Mouse (Mus musculus) forebrain, postnatal 0 days (tissue): ENCODE measurements around the gene Slc26a3. TPM values are rescaled to one million over a fixed set of nuclear protein-coding genes. Genes with fewer than 3 reads are reported as not detected.
A peak's percentile ranks its signal among the peaks of the same experiment; 100 is the strongest.

Experiments used
- ATAC-seq: fragments of 200-750 bp; cut with Nextera tagmentation; 2 replicates; pipeline ENCODE4 v1.8.0; 2017; ENCODE audit warnings: mild to moderate bottlenecking, moderate library complexity
- DNase-seq: peaks from one replicate; pipeline ENCODE4 v3.0.0-alpha.2; 2015
- H3K27ac ChIP-seq: fragments of 300-500 bp; sonication (generic); 2 replicates; pipeline ENCODE4 v1.5.1; 2014; ENCODE audit warnings: low read depth, mild to moderate bottlenecking, antibody characterized with exemption, low read length, moderate library complexity, mixed read lengths
- H3K27me3 ChIP-seq: fragments of 300-500 bp; sonication (generic); 2 replicates; pipeline ENCODE4 v1.6.1; 2014; ENCODE audit warnings: mild to moderate bottlenecking, low read length, mixed read lengths; ENCODE audit not compliant: insufficient read depth
- H3K36me3 ChIP-seq: fragments of 300-500 bp; sonication (generic); 2 replicates; pipeline ENCODE4 v1.6.1; 2014; ENCODE audit warnings: mild to moderate bottlenecking, moderate library complexity; ENCODE audit not compliant: insufficient read depth
- H3K4me1 ChIP-seq: fragments of 300-500 bp; sonication (generic); 2 replicates; pipeline ENCODE4 v1.6.1; 2014; ENCODE audit warnings: antibody characterized with exemption; ENCODE audit not compliant: insufficient read depth
- H3K4me2 ChIP-seq: fragments of 300-500 bp; sonication (generic); 2 replicates; pipeline ENCODE4 v1.6.1; 2014; ENCODE audit warnings: low read depth, mild to moderate bottlenecking, moderate library complexity
- H3K4me3 ChIP-seq: fragments of 300-500 bp; sonication (generic); 2 replicates; pipeline ENCODE4 v1.5.1; 2014; ENCODE audit warnings: low read depth, low read length, mixed read lengths
- H3K9ac ChIP-seq: fragments of 300-500 bp; sonication (generic); 2 replicates; pipeline ENCODE4 v1.6.1; 2014; ENCODE audit warnings: mild to moderate bottlenecking
- H3K9me3 ChIP-seq: fragments of 300-500 bp; sonication (generic); 2 replicates; pipeline ENCODE4 v1.6.1; 2016; ENCODE audit warnings: low read length
- CTCF ChIP-seq: sonication (generic); IDR thresholded peaks from 2 replicates; pipeline ENCODE4 v1.5.1; 2016; ENCODE audit warnings: antibody characterized with exemption, control low read depth, low read depth
- WGBS: fragments of 180-500 bp; shearing (Covaris S2); extraction: QIAGEN DNeasy Blood & Tissue Kit; methylation state at CpG from one replicate; pipeline ENCODE4 v1.1.7; 2014; 5-methylcytosine and 5-hydroxymethylcytosine counted together
- polyA plus RNA-seq: library from polyadenylated mRNA; unstranded; fragments of >200 nt; fragmentation: Nextera tagmentation; extraction: Ambion mirVana; gene quantifications from 2 replicates; pipeline ENCODE4 v1.2.1, GENCODE M21; 2015
- total RNA-seq: library from RNA; depleted of rRNA; stranded (reverse); fragments of >200 nt; gene quantifications from 2 replicates; pipeline ENCODE4 v1.2.3, GENCODE M21; 2014

Gene Slc26a3
- total and polyA plus RNA-seq, 2 experiments from 2014 or later: not detected

GRCm38 (mm10) chr12:31415971-31416370 lies 25.3 kb downstream of the Slc26a3 start:
- Histone ChIP-seq H3K4me3 (no peak overlapping the region), H3K27me3 (no peaks in the 10 kb centered on the region; the same call in 1 of the 2 replicates), H3K9me3 (no peaks in the 10 kb centered on the region), H3K27ac (no peak overlapping the region), H3K36me3 (no peaks in the 10 kb centered on the region), H3K4me1 (no peaks in the 10 kb centered on the region), H3K9ac (no peak overlapping the region), H3K4me2 (no peak overlapping the region)
- DNase-seq: no peak
- no peak for ATAC-seq
- WGBS: 81% methylated on average over 2 of the region's 2 CpGs
- TF ChIP-seq CTCF: no peak

- Histone ChIP-seq H3K4me1 (no peaks in the 10 kb centered on the region), H3K36me3 (no peaks in the 10 kb centered on the region), H3K27me3 (no peaks in the 10 kb centered on the region; the same call in 1 of the 2 replicates), H3K4me2 (no peak overlapping the region), H3K4me3 (no peak overlapping the region), H3K9me3 (no peaks in the 10 kb centered on the region), H3K9ac (no peak overlapping the region), H3K27ac (no peak overlapping the region)
- no peak for TF ChIP-seq CTCF
- ATAC-seq: no peak
- 78% methylated on average over 3 of the region's 3 CpGs for WGBS
- DNase-seq: no peak
Observed at GRCm38 (mm10) chr12:31421901-31422574, 31.4 kb downstream of the Slc26a3 start.

GRCm38 (mm10) chr12:31437791-31438190 lies 47.1 kb downstream of the Slc26a3 start:
- Histone ChIP-seq H3K4me2 (no peak overlapping the region), H3K9me3 (no peaks in the 10 kb centered on the region), H3K9ac (no peak overlapping the region), H3K27ac (no peak overlapping the region), H3K27me3 (no peaks in the 10 kb centered on the region), H3K4me3 (no peak overlapping the region), H3K4me1 (no peaks in the 10 kb centered on the region), H3K36me3 (no peaks in the 10 kb centered on the region)
- ATAC-seq (no peak), DNase-seq (no peak)
- WGBS: 78% methylated on average over 6 of the region's 6 CpGs
- no peak for TF ChIP-seq CTCF

DNA sequence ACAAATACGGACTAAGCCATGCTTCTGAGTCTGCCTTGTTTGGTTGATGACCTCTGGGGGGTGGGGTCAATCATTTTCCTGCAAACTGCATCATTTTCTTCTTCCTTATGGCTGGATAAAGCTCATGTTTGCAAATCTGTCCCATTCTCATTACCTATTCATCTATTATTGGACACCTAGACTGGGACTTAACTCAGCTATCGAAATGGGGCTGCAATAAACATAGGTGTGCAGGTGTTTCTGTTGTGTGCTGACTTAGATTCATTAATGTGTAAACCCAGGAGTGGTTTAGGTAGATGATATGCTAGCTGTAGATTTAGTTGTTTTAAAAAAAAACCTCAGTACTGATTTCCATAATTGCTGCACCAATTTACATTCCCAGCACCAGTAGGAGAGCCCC lies 48.9 kb downstream of the Slc26a3 start:
- Histone ChIP-seq H3K4me3 (no peak overlapping the region), H3K27me3 (no peaks in the 10 kb centered on the region), H3K36me3 (no peaks in the 10 kb centered on the region), H3K4me1 (no peaks in the 10 kb centered on the region), H3K27ac (no peak overlapping the region), H3K9ac (no peak overlapping the region), H3K9me3 (no peaks in the 10 kb centered on the region), H3K4me2 (no peak overlapping the region)
- DNase-seq (no peak), ATAC-seq (no peak)
- no peak for TF ChIP-seq CTCF
- WGBS: 79% methylated on average over 2 of the region's 2 CpGs

DNA sequence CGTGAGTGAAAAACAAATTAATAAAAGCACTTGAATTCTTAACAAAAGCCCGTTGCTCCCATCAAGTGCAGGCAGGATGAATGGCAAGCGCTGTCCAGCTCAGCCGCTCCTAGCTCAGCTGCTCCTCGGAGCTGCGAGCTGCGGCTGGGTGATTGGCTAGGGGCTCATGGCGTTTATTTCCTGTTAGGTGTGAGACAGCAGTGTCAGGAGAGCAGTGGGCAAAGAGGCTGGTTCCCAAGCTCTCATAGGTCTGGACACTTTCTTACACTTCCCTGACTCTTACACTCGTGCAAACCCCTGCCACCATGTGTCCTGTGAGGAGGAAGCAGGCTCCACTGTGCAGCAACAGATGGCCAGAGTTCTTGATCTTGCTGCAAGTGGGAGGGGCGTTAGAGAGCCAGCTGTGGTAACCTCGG lies 53.5 kb downstream of the Slc26a3 start:
- H3K27me3 ChIP-seq: no peaks in the 10 kb centered on the region
- 1% methylated on average over 11 of the region's 11 CpGs for WGBS
- peak overlapping the region; percentile 0; the same call in 1 of the 2 replicates for H3K4me3 ChIP-seq
- peak overlapping the region; percentile 43 for H3K4me2 ChIP-seq
- no peaks in the 10 kb centered on the region for H3K36me3 ChIP-seq
- H3K9ac ChIP-seq: no peak overlapping the region
- ATAC-seq: peak; percentile 65
- TF ChIP-seq CTCF: no peak
- DNase-seq: peak; percentile 6
- H3K4me1 ChIP-seq: no peaks in the 10 kb centered on the region
- no peak overlapping the region for H3K27ac ChIP-seq
- H3K9me3 ChIP-seq: no peaks in the 10 kb centered on the region

DNA sequence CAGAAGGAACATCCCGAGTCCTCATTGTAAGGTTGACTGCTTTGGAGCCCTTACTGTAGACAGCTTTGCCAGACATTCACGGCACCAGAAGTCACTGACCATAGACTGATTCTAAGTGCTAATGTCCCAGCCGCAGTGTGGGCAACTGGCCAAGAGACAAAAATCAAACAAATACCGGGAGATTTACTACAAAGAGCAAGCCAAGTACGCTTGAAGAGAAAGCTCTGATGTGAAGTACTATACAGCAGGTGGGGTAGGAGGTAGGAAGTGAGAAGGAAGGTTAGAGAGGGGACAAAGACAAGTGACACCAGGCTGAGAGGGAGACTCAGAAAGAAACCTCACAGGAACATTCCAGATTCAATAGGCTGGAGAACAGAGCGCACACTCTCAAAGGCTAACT lies 54.2 kb downstream of the Slc26a3 start:
- Histone ChIP-seq H3K9me3 (no peaks in the 10 kb centered on the region), H3K4me3 (no peak overlapping the region), H3K36me3 (no peaks in the 10 kb centered on the region), H3K27ac (no peak overlapping the region), H3K27me3 (no peaks in the 10 kb centered on the region), H3K4me2 (no peak overlapping the region), H3K4me1 (no peaks in the 10 kb centered on the region), H3K9ac (no peak overlapping the region)
- DNase-seq (no peak), ATAC-seq (no peak)
- 51% methylated on average over 6 of the region's 6 CpGs for WGBS
- no peak for TF ChIP-seq CTCF

DNA sequence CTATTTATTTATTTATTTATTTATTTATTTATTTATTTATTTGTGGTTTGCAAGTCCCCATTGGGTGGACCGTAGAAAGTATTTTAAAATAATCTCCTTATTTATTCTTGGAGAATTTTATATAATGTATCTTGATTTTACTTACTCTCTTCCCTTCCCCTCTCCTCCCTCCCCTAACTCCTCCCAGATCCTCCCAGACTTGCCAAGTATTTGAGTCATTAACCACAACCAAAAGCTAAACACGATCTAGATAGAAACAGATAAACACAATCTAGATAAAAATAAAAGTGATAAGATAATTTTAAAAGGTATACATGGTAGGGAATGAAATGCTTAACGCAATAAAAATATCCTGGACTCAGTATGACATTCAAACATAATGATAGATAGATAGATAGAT lies 58.7 kb downstream of the Slc26a3 start:
- Histone ChIP-seq H3K4me3 (no peak overlapping the region), H3K27ac (no peak overlapping the region), H3K4me1 (no peaks in the 10 kb centered on the region), H3K27me3 (no peaks in the 10 kb centered on the region), H3K9ac (no peak overlapping the region), H3K9me3 (no peaks in the 10 kb centered on the region), H3K4me2 (no peak overlapping the region), H3K36me3 (no peaks in the 10 kb centered on the region)
- WGBS: 91% methylated on average over 3 of the region's 3 CpGs
- TF ChIP-seq CTCF: no peak
- no peak for ATAC-seq
- DNase-seq: no peak

GRCm38 (mm10) chr12:31456271-31456670 lies 65.6 kb downstream of the Slc26a3 start:
- ATAC-seq (no peak), DNase-seq (no peak)
- TF ChIP-seq CTCF: no peak
- no peak overlapping the region for H3K4me2 ChIP-seq
- 79% methylated on average over 9 of the region's 9 CpGs for WGBS
- no peaks in the 10 kb centered on the region for H3K9me3 ChIP-seq
- H3K9ac ChIP-seq: no peak overlapping the region
- H3K27ac ChIP-seq: no peak overlapping the region
- no peaks in the 10 kb centered on the region for H3K4me1 ChIP-seq
- H3K36me3 ChIP-seq: no peaks in the 10 kb centered on the region
- no peak overlapping the region for H3K4me3 ChIP-seq
- no peaks in the 10 kb centered on the region for H3K27me3 ChIP-seq
